Mouse (Mus musculus) erythroblast, embryonic 14.5 days (primary cell): ENCODE results near the gene Tvp23b.

ENCODE experiments used
- GATA1 ChIP-seq: IDR thresholded peaks from 2 replicates; pipeline ENCODE4 v1.6.1; 2012; ENCODE audit warnings: low read length, inconsistent platforms, mixed read lengths
- TAL1 ChIP-seq: IDR thresholded peaks from 3 replicates; pipeline ENCODE4 v1.6.1; 2012; ENCODE audit warnings: low read length, inconsistent platforms, mixed read lengths

DNA sequence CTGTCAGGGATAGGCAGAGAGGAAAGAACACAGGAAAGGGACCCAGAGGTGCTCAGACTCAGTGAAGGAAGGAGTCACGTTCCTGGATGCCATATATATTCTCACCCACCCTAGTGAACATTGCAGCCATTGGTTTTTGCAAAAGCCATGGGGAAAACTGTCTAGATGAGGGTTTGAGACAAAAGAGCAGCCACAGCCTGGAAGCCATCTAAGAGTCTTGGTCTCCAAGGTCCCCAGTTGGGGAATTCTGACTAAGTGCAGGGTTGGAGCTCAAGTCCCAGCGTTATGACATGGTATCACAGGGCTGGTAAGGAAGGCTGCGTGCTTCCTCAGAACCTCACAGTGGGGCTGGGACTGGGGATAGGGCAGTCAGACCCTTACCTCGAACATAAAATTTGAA is 13.7 kb upstream of the Tvp23b start:
- TF ChIP-seq GATA1, result no peak
- TF ChIP-seq TAL1, result no peak
